Mouse (Mus musculus) splenic B cell, adult 2 months (primary cell): ENCODE results near the gene Icam1.
"Not testable (repeated sequence)": the region's sequence is repeated elsewhere in the genome, so short reads cannot be mapped to it uniquely, and the experiment has no call there.

Experiments
- DNase-seq: peaks from one replicate; pipeline ENCODE4 v3.0.0-alpha.2; 2011; ENCODE audit warnings: low read depth, low spot score
- H3K27me3 ChIP-seq: 2 replicates; pipeline ENCODE4 v1.6.1; 2012; ENCODE audit warnings: mild to moderate bottlenecking, low read length, moderate library complexity, mixed read lengths; ENCODE audit not compliant: control insufficient read depth, poor library complexity, insufficient read depth, severe bottlenecking
- H3K36me3 ChIP-seq: 2 replicates; pipeline ENCODE4 v1.6.1; 2012; ENCODE audit warnings: mild to moderate bottlenecking, low read length, moderate library complexity, mixed read lengths; ENCODE audit not compliant: control insufficient read depth, poor library complexity, insufficient read depth, severe bottlenecking

Icam1 gene

GRCm38 (mm10) chr9:20982171-20982570 is 33.6 kb upstream of the Icam1 start:
- no peak for DNase-seq
- Histone ChIP-seq H3K36me3 (no peaks in the 10 kb centered on the region), H3K27me3 (no peaks in the 10 kb centered on the region)

GRCm38 (mm10) chr9:20983169-20983568 is 32.6 kb upstream of the Icam1 start:
- Histone ChIP-seq H3K36me3 (no peaks in the 10 kb centered on the region), H3K27me3 (no peaks in the 10 kb centered on the region)
- DNase-seq = peak; percentile 23

GRCm38 (mm10) chr9:20986952-20987686 is 28.7 kb upstream of the Icam1 start:
- DNase-seq = no peak
- no peaks in the 10 kb centered on the region for H3K27me3 ChIP-seq
- H3K36me3 ChIP-seq = no peaks in the 10 kb centered on the region

GRCm38 (mm10) chr9:20987953-20988352 is 27.8 kb upstream of the Icam1 start:
- Histone ChIP-seq H3K36me3 (no peaks in the 10 kb centered on the region), H3K27me3 (no peaks in the 10 kb centered on the region)
- peak; percentile 52 for DNase-seq

GRCm38 (mm10) chr9:20990861-20991260 is 24.9 kb upstream of the Icam1 start:
- DNase-seq = no peak
- H3K27me3 ChIP-seq = no peaks in the 10 kb centered on the region
- no peaks in the 10 kb centered on the region for H3K36me3 ChIP-seq

DNA sequence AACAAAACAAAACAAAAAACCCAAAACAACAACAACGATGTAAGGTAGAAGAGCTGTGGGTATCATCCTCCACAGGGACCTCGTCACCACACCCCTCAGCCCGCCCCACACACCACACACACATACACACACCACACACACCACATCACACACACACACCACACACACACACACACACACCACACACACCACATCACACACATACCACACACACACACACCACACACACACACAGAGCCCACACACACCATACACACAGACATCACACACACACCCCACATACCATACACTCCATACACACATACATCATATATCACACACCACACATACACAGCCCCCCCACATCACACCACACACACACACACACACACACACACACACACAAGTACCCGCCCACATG is 24.2 kb upstream of the Icam1 start:
- no peaks in the 10 kb centered on the region for H3K36me3 ChIP-seq
- no peak for DNase-seq
- no peaks in the 10 kb centered on the region for H3K27me3 ChIP-seq

DNA sequence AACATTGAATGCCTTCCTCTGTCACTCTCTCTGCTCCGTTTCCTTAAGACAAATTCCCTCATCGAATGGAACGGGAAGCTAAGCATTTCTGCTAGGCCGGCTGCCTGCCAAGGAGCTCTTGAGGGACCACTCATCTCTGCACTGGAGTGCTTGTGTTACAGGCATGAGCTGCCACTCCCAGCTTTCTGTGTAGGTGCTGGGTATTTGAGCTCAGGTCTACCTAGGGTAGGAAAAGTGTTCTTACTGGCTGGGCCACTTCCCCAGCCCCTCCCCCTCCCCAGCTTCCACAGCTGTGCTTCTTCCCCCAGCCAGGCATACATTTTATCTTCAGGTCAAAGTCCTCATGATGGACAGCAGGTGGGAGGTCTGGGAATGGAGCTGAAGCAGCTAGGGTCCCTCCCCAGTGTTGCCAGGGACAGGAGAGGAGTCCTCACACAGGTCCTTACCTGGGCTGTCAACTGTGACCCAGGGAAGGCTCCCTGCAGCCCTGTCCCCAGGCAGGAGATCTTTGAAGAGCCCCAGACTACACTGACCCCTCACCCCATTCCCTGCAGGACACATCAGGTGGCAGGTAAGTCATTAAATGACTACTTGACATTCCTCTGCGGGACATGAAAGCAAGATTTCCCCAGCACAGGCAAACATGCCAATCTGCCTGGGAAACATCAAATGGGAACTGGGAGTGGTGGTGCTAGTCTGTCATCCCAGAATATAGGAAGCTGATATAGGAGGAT is 22.5 kb upstream of the Icam1 start:
- Histone ChIP-seq H3K27me3 (no peaks in the 10 kb centered on the region), H3K36me3 (no peaks in the 10 kb centered on the region)

DNA sequence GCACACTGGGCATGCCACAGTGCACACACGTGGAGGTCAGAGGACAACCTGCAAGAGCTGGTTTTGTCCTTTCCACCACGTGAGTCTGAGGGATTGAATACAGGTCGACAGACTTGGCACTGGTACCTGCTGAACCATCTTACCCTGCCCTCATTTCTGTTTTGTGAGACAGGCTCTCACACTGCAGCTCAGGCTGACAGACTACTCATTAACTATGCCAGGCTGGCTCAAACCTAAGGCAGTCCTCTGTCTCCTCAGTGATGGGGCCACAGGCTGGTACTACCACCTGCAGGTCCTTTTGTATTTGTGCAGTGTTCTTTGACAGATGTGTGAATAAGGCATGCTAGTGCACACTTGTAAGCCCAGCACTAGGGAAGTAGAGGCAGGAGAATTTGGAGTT is 20.7 kb upstream of the Icam1 start:
- Histone ChIP-seq H3K36me3 (no peaks in the 10 kb centered on the region), H3K27me3 (no peaks in the 10 kb centered on the region)
- DNase-seq = no peak

More for the DNA sequence above, 22.5 kb upstream of the Icam1 start:
- DNase-seq = no peak

DNA sequence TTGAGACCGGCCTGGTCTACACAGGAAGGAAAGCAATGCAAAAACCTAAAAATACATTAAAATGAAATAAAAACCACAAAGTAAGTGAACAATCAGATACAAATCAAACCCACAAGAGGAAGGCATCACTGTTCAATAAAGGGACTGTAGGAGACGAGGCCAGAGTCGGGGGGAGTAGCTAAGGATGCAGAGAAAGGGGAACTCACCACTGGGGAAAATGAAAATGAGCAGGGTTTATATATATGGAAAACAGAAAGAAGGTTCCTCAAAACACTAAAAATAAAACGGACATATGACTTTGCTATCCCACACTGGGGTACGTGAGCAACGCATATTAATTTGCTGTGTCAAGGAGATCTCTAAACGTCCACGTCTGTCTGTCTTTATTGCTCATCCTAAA is 18.7 kb upstream of the Icam1 start:
- DNase-seq = no peak
- Histone ChIP-seq H3K27me3 (no peaks in the 10 kb centered on the region), H3K36me3 (no peaks in the 10 kb centered on the region)

GRCm38 (mm10) chr9:20998337-20998736 is 17.4 kb upstream of the Icam1 start:
- H3K27me3 ChIP-seq, H3K36me3 ChIP-seq: not testable (repeated sequence)
- peak; percentile 35 for DNase-seq

DNA sequence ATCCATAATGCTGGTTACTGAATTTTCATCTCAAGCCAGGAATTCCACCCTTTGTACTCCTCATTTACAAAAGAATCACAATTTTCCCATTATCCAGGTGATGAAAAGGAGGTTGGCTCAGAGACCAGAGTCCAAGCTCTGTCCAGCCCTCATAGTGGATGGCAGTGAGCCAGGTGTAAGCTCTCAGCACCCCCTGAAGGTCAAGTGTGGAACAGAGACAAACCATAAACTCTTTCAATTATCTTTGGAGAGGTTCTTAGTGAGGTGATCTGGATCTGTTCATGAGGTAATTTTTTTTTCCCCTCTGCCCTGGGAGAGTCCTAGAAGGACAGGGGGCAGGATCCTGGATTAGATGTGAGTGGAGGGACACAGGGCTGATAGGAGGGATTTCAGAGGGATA is 15.0 kb upstream of the Icam1 start:
- Histone ChIP-seq H3K27me3 (no peaks in the 10 kb centered on the region), H3K36me3 (no peaks in the 10 kb centered on the region)
- DNase-seq = peak; percentile 31

DNA sequence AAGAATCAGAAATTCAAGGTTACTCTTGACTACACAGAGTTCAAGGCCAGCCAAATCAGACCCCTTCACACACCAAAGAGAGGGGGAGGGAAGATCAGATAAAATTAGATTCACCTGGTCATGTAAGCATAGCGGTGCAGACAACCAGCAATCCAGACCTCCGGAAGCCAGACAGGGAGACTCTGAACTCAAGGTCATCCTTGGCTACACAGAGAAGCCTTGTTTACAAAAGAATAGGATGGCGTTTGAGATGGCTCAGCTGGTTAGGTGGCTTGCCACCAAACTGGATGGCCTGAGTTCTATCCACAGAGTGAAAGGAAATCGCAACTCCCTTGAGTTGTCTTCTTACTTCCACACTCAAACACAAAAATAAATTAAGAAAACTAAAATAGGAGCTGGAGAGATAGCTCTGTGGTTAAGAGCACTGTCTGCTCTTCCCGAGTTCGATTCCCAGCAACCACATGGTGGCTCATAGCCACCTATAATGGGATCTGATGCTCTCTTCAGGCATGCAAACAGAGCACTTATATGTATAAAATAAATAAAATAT is 14.1 kb upstream of the Icam1 start:
- no peaks in the 10 kb centered on the region for H3K27me3 ChIP-seq
- DNase-seq = no peak

DNA sequence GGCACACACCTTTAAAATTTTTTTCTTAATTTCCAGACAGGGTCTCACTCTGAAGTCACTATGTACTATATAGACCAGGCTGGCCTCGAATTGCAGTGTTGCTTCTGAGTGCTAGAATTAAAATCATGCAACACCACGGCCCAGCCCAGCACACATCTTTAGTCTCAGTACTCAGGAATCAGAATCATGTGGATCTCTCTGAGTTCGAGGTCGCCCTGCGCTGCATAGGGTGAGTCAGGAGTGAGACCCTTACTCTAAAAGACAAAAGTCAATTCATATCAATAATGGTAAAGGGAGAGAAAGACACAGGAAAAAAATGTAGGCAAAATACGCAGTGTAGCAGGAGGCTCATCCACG is 13.5 kb upstream of the Icam1 start:
- DNase-seq = peak; percentile 15
- Histone ChIP-seq H3K36me3 (peaks cover 7% of the 10 kb centered on the region), H3K27me3 (no peaks in the 10 kb centered on the region)

More for the DNA sequence above, 14.1 kb upstream of the Icam1 start:
- H3K36me3 ChIP-seq = peaks cover 3% of the 10 kb centered on the region

GRCm38 (mm10) chr9:21002627-21003551 is 12.9 kb upstream of the Icam1 start, which contains the start of gene Mrpl4:
Gene Mrpl4, plus strand, starts transcription at chr9:21002738.
- H3K27me3 ChIP-seq = no peaks in the 10 kb centered on the region
- peak; percentile 88 for DNase-seq
- H3K36me3 ChIP-seq = peaks cover 9% of the 10 kb centered on the region
